ENCODE assay signal across 10 mouse cellular contexts in genomic region chr17:80174699-80175385, GRCm38 (mm10). TPM values are rescaled to one million over a fixed set of nuclear protein-coding genes. Genes with fewer than 3 reads are reported as not detected.
DNase-seq lines count a peak whose midpoint lies in the region; ATAC-seq and TF ChIP-seq lines count a peak whose summit lies in the region.
"Had no signal": no experiment of that assay in that cellular context is flagged by ENCODE, and none has a peak within 500 bp of the region (broad histone marks: within the 10 kb centered on the region; RNA-seq: fewer than 3 reads in every experiment).

No protein-coding gene starts in this region.

- no peak overlapping the region for H3K27ac ChIP-seq in liver, embryonic 16.5 days (ENCODE audit: low read length)
- no peak overlapping the region for H3K27ac ChIP-seq in liver, postnatal 0 days (ENCODE audit: low read depth)
- H3K27ac ChIP-seq: forebrain, embryonic 12.5 days had no signal

- H3K4me3 ChIP-seq in liver, embryonic 16.5 days (ENCODE audit: low read depth, low read length): no peak overlapping the region
- no peak overlapping the region for H3K4me3 ChIP-seq in liver, postnatal 0 days (ENCODE audit: low read depth, low read length)
- peak overlapping the region; percentile 13; the same call in 1 of the 2 replicates for H3K4me3 ChIP-seq in E14TG2a.4 (replicated peaks; ENCODE audit: low read length)
- H3K4me3 ChIP-seq: forebrain, embryonic 12.5 days had no signal

- DNase-seq in liver, postnatal 0 days: no peak
- DNase-seq in embryo, embryonic 10 days (ENCODE audit: low spot score): peak; percentile 38
- DNase-seq in splenic B cell, adult 2 months (ENCODE audit: low read depth, low spot score): peak; percentile 50
- DNase-seq in layer of hippocampus, adult 18-20 months (ENCODE audit: low spot score in 2 of 2): no peak
- DNase-seq in cerebellum, postnatal 36 days: no peak
- DNase-seq: cerebellum, adult 11 months; lung, embryonic 14.5 days had no signal

- TF ChIP-seq CTCF in liver, postnatal 0 days (IDR thresholded peaks at IDR 0.05; ENCODE audit: low read depth): no peak
- no peak for TF ChIP-seq CTCF in E14TG2a.4 (conservative IDR thresholded peaks at IDR 0.05; ENCODE audit: low read length)

- no peaks in the 10 kb centered on the region for H3K36me3 ChIP-seq in liver, embryonic 16.5 days (ENCODE audit: control insufficient read depth, insufficient read depth)
- H3K36me3 ChIP-seq in liver, postnatal 0 days (replicated peaks; ENCODE audit: insufficient read depth, low read length): no peaks in the 10 kb centered on the region
- H3K36me3 ChIP-seq in E14TG2a.4 (ENCODE audit: insufficient read depth, low read length): no peaks in the 10 kb centered on the region
- no peaks in the 10 kb centered on the region for H3K36me3 ChIP-seq in splenic B cell, adult 2 months (ENCODE audit: control insufficient read depth, insufficient read depth, low read length, poor library complexity, severe bottlenecking)
- H3K36me3 ChIP-seq: forebrain, embryonic 12.5 days had no signal

- H3K27me3 ChIP-seq in liver, embryonic 16.5 days (ENCODE audit: control insufficient read depth, insufficient read depth, low read depth, low read length): no peaks in the 10 kb centered on the region
- no peaks in the 10 kb centered on the region for H3K27me3 ChIP-seq in liver, postnatal 0 days (ENCODE audit: insufficient read depth, low read length)
- H3K27me3 ChIP-seq in E14TG2a.4 (ENCODE audit: insufficient read depth, low read length): no peaks in the 10 kb centered on the region
- no peaks in the 10 kb centered on the region for H3K27me3 ChIP-seq in splenic B cell, adult 2 months (ENCODE audit: control insufficient read depth, insufficient read depth, low read length, poor library complexity, severe bottlenecking)
- H3K27me3 ChIP-seq: forebrain, embryonic 12.5 days had no signal

- H3K9me3 ChIP-seq in liver, embryonic 16.5 days (replicated peaks; ENCODE audit: control insufficient read depth, low read length): no peaks in the 10 kb centered on the region
- H3K9me3 ChIP-seq in liver, postnatal 0 days (ENCODE audit: low read length): no peaks in the 10 kb centered on the region
- peaks cover 4% of the 10 kb centered on the region; the same call in 1 of the 2 replicates for H3K9me3 ChIP-seq in E14TG2a.4 (ENCODE audit: low read length)
- H3K9me3 ChIP-seq: forebrain, embryonic 12.5 days had no signal

- H3K4me1 ChIP-seq in liver, embryonic 16.5 days (ENCODE audit: control insufficient read depth, low read depth, low read length): no peaks in the 10 kb centered on the region
- peaks cover 8% of the 10 kb centered on the region for H3K4me1 ChIP-seq in liver, postnatal 0 days (ENCODE audit: insufficient read depth)
- peaks cover 23% of the 10 kb centered on the region for H3K4me1 ChIP-seq in E14TG2a.4 (replicated peaks; ENCODE audit: low read depth, low read length)

- 0 out of 2 replicates have a peak, but pooled peaks have one; percentile 19 for ATAC-seq in liver, embryonic 16.5 days (ENCODE audit: low read depth)
- ATAC-seq in liver, postnatal 0 days: no peak

- TF ChIP-seq EP300 in liver, postnatal 0 days (IDR thresholded peaks at IDR 0.05; ENCODE audit: low read depth): no peak

- 64% methylated on average over 19 of the region's 19 CpGs for WGBS in liver, embryonic 16.5 days (ENCODE audit: insufficient replicate concordance)
- 56% methylated on average over 19 of the region's 19 CpGs for WGBS in liver, postnatal 0 days (ENCODE audit: insufficient replicate concordance)

- no peak overlapping the region for H3K9ac ChIP-seq in liver, embryonic 16.5 days (ENCODE audit: low read depth, low read length)
- H3K9ac ChIP-seq in liver, postnatal 0 days (replicated peaks): no peak overlapping the region
- H3K9ac ChIP-seq: forebrain, embryonic 12.5 days; lung, embryonic 14.5 days had no signal

- no peak overlapping the region for H3K4me2 ChIP-seq in liver, embryonic 16.5 days (ENCODE audit: low read depth, low read length)
- no peak overlapping the region for H3K4me2 ChIP-seq in liver, postnatal 0 days (ENCODE audit: low read depth, low read length)
- H3K4me2 ChIP-seq: forebrain, embryonic 12.5 days; lung, embryonic 14.5 days had no signal

RNA-seq across cellular contexts. Expression of gene Srsf7, which starts 32.3 kb away (rescaled TPM):
- 178 and 195 TPM in 2 replicates for polyA plus RNA-seq in liver, embryonic 16.5 days (2015; fragmentation: Nextera tagmentation; extraction: Ambion mirVana)
- polyA plus RNA-seq in liver, postnatal 0 days (2015; fragmentation: Nextera tagmentation; extraction: Ambion mirVana): 131 and 142 TPM in 2 replicates
- total RNA-seq in layer of hippocampus, adult 18-20 months (2021): 100 to 1,000 TPM; 125 to 128 TPM

RNA-seq across cellular contexts. Expression of gene Ttc39d, which starts 32.4 kb away (rescaled TPM):
- polyA plus RNA-seq in liver, embryonic 16.5 days (2015; fragmentation: Nextera tagmentation; extraction: Ambion mirVana): not detected in 2 replicates
- not detected in 2 replicates for polyA plus RNA-seq in liver, postnatal 0 days (2015; fragmentation: Nextera tagmentation; extraction: Ambion mirVana)
- total RNA-seq in layer of hippocampus, adult 18-20 months (2021): under 1 TPM; 0.12 to 0.30 TPM
- polyA plus RNA-seq: lung, embryonic 14.5 days had no signal

RNA-seq across cellular contexts. Expression of gene Galm, which starts 47.6 kb away (rescaled TPM):
- 40.1 and 42.9 TPM in 2 replicates for polyA plus RNA-seq in liver, embryonic 16.5 days (2015; fragmentation: Nextera tagmentation; extraction: Ambion mirVana)
- polyA plus RNA-seq in liver, postnatal 0 days (2015; fragmentation: Nextera tagmentation; extraction: Ambion mirVana): 47.0 and 47.8 TPM in 2 replicates
- 1 to 10 TPM; 3.2 to 6.1 TPM for total RNA-seq in layer of hippocampus, adult 18-20 months (2021)

RNA-seq across cellular contexts. Expression of gene Gemin6, which starts 49.4 kb away (rescaled TPM):
- polyA plus RNA-seq in liver, embryonic 16.5 days (2015; fragmentation: Nextera tagmentation; extraction: Ambion mirVana): 21.3 and 25.3 TPM in 2 replicates
- 16.9 and 17.5 TPM in 2 replicates for polyA plus RNA-seq in liver, postnatal 0 days (2015; fragmentation: Nextera tagmentation; extraction: Ambion mirVana)
- 1 to 10 TPM; 6.1 to 6.4 TPM for total RNA-seq in layer of hippocampus, adult 18-20 months (2021)

Comparison
In these comparisons a context has a peak if more than half of its experiments do, and no peak if none do; other contexts are left out.
1. DNase-seq: peak in embryo, embryonic 10 days (single experiment) and splenic B cell, adult 2 months (single experiment); none in liver, postnatal 0 days (single experiment), layer of hippocampus, adult 18-20 months (0 of 2) and cerebellum, postnatal 36 days (0 of 2).